Mouse (Mus musculus) heart, embryonic 14.5 days (tissue): Measurements from ENCODE around the gene Ift80. TPM values are rescaled to one million over a fixed set of nuclear protein-coding genes. Genes with fewer than 3 reads are reported as not detected.

ENCODE experiments used
- ATAC-seq: fragments of 200-750 bp; cut with Nextera tagmentation; 2 replicates; pipeline ENCODE4 v1.8.0; 2017; ENCODE audit warnings: low read depth, moderate TSS enrichment; ENCODE audit not compliant: insufficient number of reproducible peaks, insufficient read depth, low FRiP score
- H3K27ac ChIP-seq, 2 experiments: fragments of 200-500 bp in 1 of 2; fragments of 300-500 bp in 1 of 2; sonication (generic) in 1 of 2; replicated peaks in 1 of 2; 2 replicates each; pipeline ENCODE4 v1.5.1; 2012 to 2014; ENCODE audit warnings: low read depth in 2 of 2, low read length in 2 of 2, control low read depth in 1 of 2, mild to moderate bottlenecking in 1 of 2, mixed read lengths in 1 of 2; ENCODE audit not compliant: control insufficient read depth in 1 of 2, insufficient read depth in 1 of 2
- H3K27me3 ChIP-seq: fragments of 300-500 bp; sonication (generic); 2 replicates; pipeline ENCODE4 v1.6.1; 2014; ENCODE audit warnings: mild to moderate bottlenecking, low read length, control low read depth; ENCODE audit not compliant: control insufficient read depth, insufficient read depth
- H3K36me3 ChIP-seq: fragments of 300-500 bp; sonication (generic); 2 replicates; pipeline ENCODE4 v1.6.1; 2014; ENCODE audit warnings: mild to moderate bottlenecking, control low read depth, low read length, mixed read lengths; ENCODE audit not compliant: control insufficient read depth, insufficient read depth
- H3K4me1 ChIP-seq, 2 experiments: fragments of 200-500 bp in 1 of 2; fragments of 300-500 bp in 1 of 2; sonication (generic) in 1 of 2; 2 replicates each; pipeline ENCODE4 v1.6.1; 2012 to 2014; ENCODE audit warnings: low read length in 2 of 2, control low read depth in 1 of 2, mixed read lengths in 1 of 2; ENCODE audit not compliant: control insufficient read depth in 2 of 2, insufficient read depth in 2 of 2
- H3K4me2 ChIP-seq: fragments of 300-500 bp; sonication (generic); 2 replicates; pipeline ENCODE4 v1.6.1; 2014; ENCODE audit warnings: mild to moderate bottlenecking, low read length
- H3K4me3 ChIP-seq, 2 experiments: fragments of 200-500 bp in 1 of 2; fragments of 300-500 bp in 1 of 2; sonication (generic) in 1 of 2; 2 replicates each; pipeline ENCODE4 v1.5.1; 2012 to 2014; ENCODE audit warnings: low read length in 2 of 2, mild to moderate bottlenecking in 2 of 2, control low read depth in 1 of 2, low read depth in 1 of 2, moderate library complexity in 1 of 2; ENCODE audit not compliant: control insufficient read depth in 1 of 2, insufficient read depth in 1 of 2
- H3K9ac ChIP-seq: fragments of 300-500 bp; sonication (generic); 2 replicates; pipeline ENCODE4 v1.6.1; 2014; ENCODE audit warnings: mild to moderate bottlenecking, low read length
- H3K9me3 ChIP-seq: fragments of 300-500 bp; sonication (generic); 2 replicates; pipeline ENCODE4 v1.6.1; 2016; ENCODE audit warnings: low read length, control low read depth; ENCODE audit not compliant: control insufficient read depth
- WGBS: fragments of 180-500 bp; shearing (Covaris S2); extraction: QIAGEN DNeasy Blood & Tissue Kit; methylation state at CpG from one replicate; pipeline ENCODE4 v1.1.7; 2014; 5-methylcytosine and 5-hydroxymethylcytosine counted together
- polyA plus RNA-seq: library from polyadenylated mRNA; unstranded; fragments of >200 nt; fragmentation: Nextera tagmentation; extraction: Ambion mirVana; gene quantifications from 2 replicates; pipeline ENCODE4 v1.2.1, GENCODE M21; 2014

The Ift80 gene
- polyA plus RNA-seq, 1 experiment from 2014 or later: 9.3 TPM

- Histone ChIP-seq H3K4me3 (peak within 1 kb of the TSS; percentile 71 to 85), H3K27me3 (no peaks in the 10 kb centered on the region), H3K36me3 (peaks cover 15% of the 10 kb centered on the region), H3K27ac (peak within 1 kb of the TSS; percentile 78 to 95), H3K4me2 (peak within 1 kb of the TSS; percentile 91), H3K9ac (peak within 1 kb of the TSS; percentile 88), H3K9me3 (no peaks in the 10 kb centered on the region), H3K4me1 (peaks cover 2 to 25% of the 10 kb centered on the region in 2 experiments)
- WGBS: under 1% methylated on average over 75 of the region's 80 CpGs
- peak; percentile 95 for ATAC-seq
Measured at GRCm38 (mm10) chr3:69044645-69045399, 40.5 kb upstream of the Ift80 start, which contains the start of gene Trim59. Gene Trim59, minus strand, starts transcription at chr3:69044755.

GRCm38 (mm10) chr3:69044167-69044591, 39.8 kb upstream of the Ift80 start:
- Histone ChIP-seq H3K4me2 (peak overlapping the region; percentile 68), H3K27me3 (no peaks in the 10 kb centered on the region), H3K9ac (peak overlapping the region; percentile 88), H3K4me1 (peaks cover 2 to 25% of the 10 kb centered on the region in 2 experiments), H3K4me3 (peak overlapping the region; percentile 71 to 85), H3K27ac (peak overlapping the region; percentile 72 to 95), H3K36me3 (peaks cover 16% of the 10 kb centered on the region), H3K9me3 (no peaks in the 10 kb centered on the region)
- WGBS: under 1% methylated on average over 38 of the region's 42 CpGs
- ATAC-seq: peak; percentile 24

GRCm38 (mm10) chr3:69041298-69041697, 36.9 kb upstream of the Ift80 start:
- Histone ChIP-seq H3K4me3 (peak overlapping the region in 1 of 2 experiments; percentile 14; a peak in 1 of 4 replicates), H3K27ac (no peak overlapping the region), H3K9me3 (no peaks in the 10 kb centered on the region), H3K9ac (no peak overlapping the region), H3K27me3 (no peaks in the 10 kb centered on the region), H3K4me1 (peaks cover 0 to 19% of the 10 kb centered on the region in 2 experiments; a peak in 3 of 4 replicates), H3K36me3 (peaks cover 37% of the 10 kb centered on the region), H3K4me2 (peak overlapping the region; percentile 53)
- WGBS: 60% methylated on average over 5 of the region's 5 CpGs
- ATAC-seq: no peak

GRCm38 (mm10) chr3:69040105-69040504, 35.7 kb upstream of the Ift80 start:
- Histone ChIP-seq H3K4me1 (peaks cover 0 to 12% of the 10 kb centered on the region in 2 experiments; a peak in 3 of 4 replicates), H3K4me2 (peak overlapping the region; percentile 16; the same call in 1 of the 2 replicates), H3K9ac (no peak overlapping the region), H3K4me3 (0 out of 4 replicates have a peak overlapping the region, but pooled peaks of 1 of the 2 experiments have one; percentile 8), H3K27ac (peak overlapping the region in 1 of 2 experiments; percentile 21; a peak in 1 of 4 replicates), H3K36me3 (peaks cover 48% of the 10 kb centered on the region), H3K9me3 (no peaks in the 10 kb centered on the region), H3K27me3 (no peaks in the 10 kb centered on the region)
- 83% methylated on average over 2 of the region's 2 CpGs for WGBS
- no peak for ATAC-seq

GRCm38 (mm10) chr3:69026133-69026783, 21.9 kb upstream of the Ift80 start:
- H3K27me3 ChIP-seq: no peaks in the 10 kb centered on the region
- no peak overlapping the region for H3K27ac ChIP-seq
- no peak overlapping the region for H3K4me3 ChIP-seq
- H3K4me2 ChIP-seq: no peak overlapping the region
- peaks cover 91% of the 10 kb centered on the region for H3K36me3 ChIP-seq
- no peak overlapping the region for H3K9ac ChIP-seq
- H3K4me1 ChIP-seq: no peaks in the 10 kb centered on the region
- ATAC-seq: no peak
- H3K9me3 ChIP-seq: no peaks in the 10 kb centered on the region
- WGBS: 68% methylated on average over 1 of the region's 1 CpGs

- no peaks in the 10 kb centered on the region for H3K4me1 ChIP-seq
- no peak for ATAC-seq
- H3K36me3 ChIP-seq: peaks cover 96% of the 10 kb centered on the region
- no peak overlapping the region for H3K9ac ChIP-seq
- H3K4me3 ChIP-seq: no peak overlapping the region
- H3K9me3 ChIP-seq: no peaks in the 10 kb centered on the region
- H3K27ac ChIP-seq: no peak overlapping the region
- no peak overlapping the region for H3K4me2 ChIP-seq
- H3K27me3 ChIP-seq: no peaks in the 10 kb centered on the region
Measured at GRCm38 (mm10) chr3:69020764-69021163, 16.4 kb upstream of the Ift80 start.

GRCm38 (mm10) chr3:69020285-69020684, 15.9 kb upstream of the Ift80 start:
- H3K36me3 ChIP-seq: peaks cover 92% of the 10 kb centered on the region
- H3K27ac ChIP-seq: no peak overlapping the region
- WGBS: 92% methylated on average over 2 of the region's 2 CpGs
- no peak overlapping the region for H3K9ac ChIP-seq
- no peak for ATAC-seq
- H3K4me3 ChIP-seq: no peak overlapping the region
- H3K27me3 ChIP-seq: no peaks in the 10 kb centered on the region
- no peaks in the 10 kb centered on the region for H3K4me1 ChIP-seq
- H3K4me2 ChIP-seq: no peak overlapping the region
- H3K9me3 ChIP-seq: no peaks in the 10 kb centered on the region
